Comparison of ENCODE assay signal across 8 mouse cellular contexts in genomic region chr2:60123911-60124647, GRCm38 (mm10).
A peak's percentile ranks its signal among the peaks of the same experiment; 100 is the strongest.
DNase-seq lines count a peak whose midpoint lies in the region; ATAC-seq and TF ChIP-seq lines count a peak whose summit lies in the region.

No protein-coding gene starts in this region.

- H3K4me1 ChIP-seq in cortical plate, adult 2 months (ENCODE audit: control insufficient read depth, insufficient read depth, low read length), result no peaks in the 10 kb centered on the region
- H3K4me1 ChIP-seq in hindbrain, postnatal 0 days (ENCODE audit: insufficient read depth, low read length), result peaks cover 9% of the 10 kb centered on the region; the same call in 1 of the 2 replicates
- H3K4me1 ChIP-seq in neural tube, embryonic 12.5 days, result peaks cover 24% of the 10 kb centered on the region

- peak overlapping the region; percentile 65 for H3K4me2 ChIP-seq in hindbrain, postnatal 0 days (ENCODE audit: low read depth, low read length)
- peak overlapping the region; percentile 62 for H3K4me2 ChIP-seq in neural tube, embryonic 12.5 days (replicated peaks)

- peak; percentile 33 to 41 for DNase-seq in left cerebral cortex, postnatal 25 days (ENCODE audit: low spot score in 2 of 2)
- DNase-seq in left cerebral cortex, postnatal 14 days (ENCODE audit: low spot score in 2 of 2), result no peak
- peak; percentile 67 for DNase-seq in hindbrain, postnatal 0 days (ENCODE audit: low spot score)
- DNase-seq in MN1 (ENCODE audit: low spot score), result no peak
- no peak for DNase-seq in cerebellum, postnatal 14 days
- no peak for DNase-seq in left cerebral cortex, adult 11 months (ENCODE audit: low spot score)

- H3K4me3 ChIP-seq in cortical plate, adult 2 months (ENCODE audit: insufficient read depth, low read length), result peak overlapping the region; percentile 69
- peak overlapping the region; percentile 75 for H3K4me3 ChIP-seq in hindbrain, postnatal 0 days (ENCODE audit: low read length)
- peak overlapping the region; percentile 94 for H3K4me3 ChIP-seq in neural tube, embryonic 12.5 days

- no peak for ATAC-seq in hindbrain, postnatal 0 days
- no peak for ATAC-seq in neural tube, embryonic 12.5 days (ENCODE audit: low FRiP score, low read depth)

- WGBS in hindbrain, postnatal 0 days, result 2% methylated on average over 13 of the region's 13 CpGs
- 6% methylated on average over 13 of the region's 13 CpGs for WGBS in neural tube, embryonic 12.5 days

- H3K9me3 ChIP-seq in hindbrain, postnatal 0 days (ENCODE audit: low read length), result no peaks in the 10 kb centered on the region
- H3K9me3 ChIP-seq in neural tube, embryonic 12.5 days, result no peaks in the 10 kb centered on the region

- H3K27me3 ChIP-seq in hindbrain, postnatal 0 days (ENCODE audit: insufficient read depth, low read length), result no peaks in the 10 kb centered on the region
- no peaks in the 10 kb centered on the region for H3K27me3 ChIP-seq in neural tube, embryonic 12.5 days (replicated peaks)

- peak overlapping the region; percentile 98 for H3K27ac ChIP-seq in cortical plate, adult 2 months (ENCODE audit: insufficient read depth, low read length)
- H3K27ac ChIP-seq in hindbrain, postnatal 0 days, result peak overlapping the region; percentile 98
- peak overlapping the region; percentile 99 for H3K27ac ChIP-seq in neural tube, embryonic 12.5 days

- intact Hi-C loops in left cerebral cortex, postnatal 25 days (cut with DNase I), result loop anchor here (2.0 to 5.0 kb wide), 2 partner anchors 85 to 87 kb away; partner anchors contain the start of genes Baz2b and March7
- intact Hi-C loops in left cerebral cortex, postnatal 14 days (cut with DNase I), result loop anchor here (5.0 to 10.0 kb wide), 2 partner anchors 87 to 139 kb away; no protein-coding TSS in a partner anchor

- TF ChIP-seq CTCF in cortical plate, adult 2 months (IDR thresholded peaks at IDR 0.05; ENCODE audit: extremely low read depth, insufficient read depth, low read length), result no peak
- TF ChIP-seq CTCF in hindbrain, postnatal 0 days (IDR thresholded peaks at IDR 0.05; ENCODE audit: low read depth), result no peak

- H3K36me3 ChIP-seq in hindbrain, postnatal 0 days (ENCODE audit: insufficient read depth, low read length), result no peaks in the 10 kb centered on the region
- no peaks in the 10 kb centered on the region for H3K36me3 ChIP-seq in neural tube, embryonic 12.5 days

- TF ChIP-seq POLR2A in cortical plate, adult 2 months (IDR thresholded peaks at IDR 0.05; ENCODE audit: extremely low read depth, insufficient read depth, low read length), result no peak

- H3K9ac ChIP-seq in hindbrain, postnatal 0 days (replicated peaks; ENCODE audit: low read length), result peak overlapping the region; percentile 98
- peak overlapping the region; percentile 100 for H3K9ac ChIP-seq in neural tube, embryonic 12.5 days

Comparison
In these comparisons a context has a peak if more than half of its experiments do, and no peak if none do; other contexts are left out.
1. DNase-seq: peak in left cerebral cortex, postnatal 25 days (2 of 2) and hindbrain, postnatal 0 days (single experiment); none in left cerebral cortex, postnatal 14 days (0 of 2), MN1 (single experiment), cerebellum, postnatal 14 days (0 of 2) and left cerebral cortex, adult 11 months (single experiment).
2. Peak in every context shown above with its lines, with median percentiles within 50 percentile points of each other: H3K27ac ChIP-seq and H3K4me3 ChIP-seq.